Mouse (Mus musculus): ENCODE measurements at regions not wholly inside any gene's neighbourhood (a gene's known extent, or its start where the extent isn't known, plus 50 kb on each side); places are given as distances from the start of the nearest gene placed in this dataset.

DNA sequence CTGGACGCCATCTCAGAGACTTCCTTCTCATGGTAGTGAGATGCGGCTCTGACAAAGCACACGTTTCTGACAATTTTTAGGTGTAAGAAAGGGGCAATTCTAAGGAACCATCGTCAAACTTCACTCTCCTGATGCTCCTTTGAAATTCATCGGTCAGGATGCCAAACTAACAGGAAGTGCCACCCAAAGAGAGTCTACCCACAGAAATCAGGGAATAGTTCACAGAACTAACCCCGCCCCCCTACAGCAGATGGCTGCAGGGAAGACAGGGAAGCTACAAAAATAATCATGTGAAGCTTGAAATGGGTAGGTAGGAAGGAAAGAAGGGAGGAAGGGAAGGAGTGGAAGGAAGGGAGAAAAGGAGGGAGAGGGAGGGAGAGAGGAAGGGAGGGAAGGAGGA is 240.1 kb upstream of the Eif4g2 start:
- Histone ChIP-seq H3K27ac (ENCODE audit: poor library complexity, severe bottlenecking) (no peak overlapping the region), H3K4me1 (replicated peaks) (no peaks in the 10 kb centered on the region), H3K9me3 (replicated peaks) (peaks cover 5% of the 10 kb centered on the region; the same call in 1 of the 2 replicates), H3K4me2 (no peak overlapping the region), H3K4me3 (no peak overlapping the region), H3K9ac (no peak overlapping the region), H3K36me3 (no peaks in the 10 kb centered on the region), H3K27me3 (replicated peaks) (no peaks in the 10 kb centered on the region)
- ATAC-seq (ENCODE audit: insufficient number of reproducible peaks, low FRiP score): no peak
- 81% methylated on average over 6 of the region's 6 CpGs for WGBS

DNA sequence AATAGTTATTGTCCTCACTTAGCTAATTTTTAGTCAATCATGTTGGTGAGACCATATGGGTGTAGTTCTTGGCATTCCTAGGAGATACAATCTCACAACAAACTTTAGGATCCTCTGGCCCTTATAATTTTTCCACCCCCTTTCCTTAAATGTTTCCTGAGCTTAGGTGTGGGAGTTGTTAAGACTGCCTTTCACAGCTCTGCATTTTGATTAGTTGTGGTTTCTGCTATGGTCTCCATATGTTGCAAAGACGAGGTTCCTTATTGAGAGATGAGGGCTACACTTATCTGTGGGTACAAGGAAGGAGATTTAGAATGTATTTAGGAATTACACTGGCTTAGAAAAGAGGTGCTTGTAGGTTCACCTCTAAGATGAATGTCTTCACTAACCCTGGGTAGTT is 237.1 kb upstream of the Eif4g2 start:
- 65% methylated on average over 1 of the region's 1 CpGs for WGBS
- H3K36me3 ChIP-seq: no peaks in the 10 kb centered on the region
- no peak overlapping the region for H3K27ac ChIP-seq (ENCODE audit: poor library complexity, severe bottlenecking)
- H3K9ac ChIP-seq: no peak overlapping the region
- H3K9me3 ChIP-seq (replicated peaks): no peaks in the 10 kb centered on the region
- H3K4me1 ChIP-seq (replicated peaks): no peaks in the 10 kb centered on the region
- H3K4me3 ChIP-seq: no peak overlapping the region
- no peak overlapping the region for H3K4me2 ChIP-seq
- no peaks in the 10 kb centered on the region for H3K27me3 ChIP-seq (replicated peaks)
- no peak for ATAC-seq (ENCODE audit: insufficient number of reproducible peaks, low FRiP score)

DNA sequence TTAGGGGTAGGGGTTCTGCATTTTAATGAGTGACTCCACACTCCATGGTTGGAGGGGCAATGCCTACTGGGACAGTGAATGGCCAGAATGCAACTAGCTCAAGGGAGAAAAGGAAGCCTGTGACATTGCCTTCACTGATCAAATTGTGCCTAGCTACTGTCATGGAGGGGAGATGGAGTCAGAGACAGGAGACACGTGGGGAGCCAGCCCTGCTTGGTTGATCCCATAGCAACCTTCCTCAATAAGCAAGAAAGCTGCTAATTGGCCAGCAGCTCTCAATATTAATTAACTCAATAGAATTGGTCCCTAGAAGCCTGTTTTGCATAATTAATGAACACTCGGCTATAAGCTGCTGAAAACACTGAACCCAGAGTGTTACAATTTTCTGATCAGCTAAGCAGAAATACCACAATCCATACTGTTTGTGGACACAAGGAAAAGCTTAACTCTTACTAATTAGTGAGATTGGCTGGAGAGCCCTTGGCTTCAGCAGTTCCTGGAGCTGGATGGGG is 233.7 kb upstream of the Eif4g2 start:
- ATAC-seq (ENCODE audit: insufficient number of reproducible peaks, low FRiP score): no peak
- no peak overlapping the region for H3K4me3 ChIP-seq
- no peak overlapping the region for H3K27ac ChIP-seq (ENCODE audit: poor library complexity, severe bottlenecking)
- H3K9me3 ChIP-seq (replicated peaks): peaks cover 5% of the 10 kb centered on the region
- WGBS: 75% methylated on average over 2 of the region's 2 CpGs
- H3K4me2 ChIP-seq: no peak overlapping the region
- no peaks in the 10 kb centered on the region; the same call in 1 of the 2 replicates for H3K27me3 ChIP-seq (replicated peaks)
- H3K36me3 ChIP-seq: no peaks in the 10 kb centered on the region
- H3K4me1 ChIP-seq (replicated peaks): no peaks in the 10 kb centered on the region
- no peak overlapping the region for H3K9ac ChIP-seq

DNA sequence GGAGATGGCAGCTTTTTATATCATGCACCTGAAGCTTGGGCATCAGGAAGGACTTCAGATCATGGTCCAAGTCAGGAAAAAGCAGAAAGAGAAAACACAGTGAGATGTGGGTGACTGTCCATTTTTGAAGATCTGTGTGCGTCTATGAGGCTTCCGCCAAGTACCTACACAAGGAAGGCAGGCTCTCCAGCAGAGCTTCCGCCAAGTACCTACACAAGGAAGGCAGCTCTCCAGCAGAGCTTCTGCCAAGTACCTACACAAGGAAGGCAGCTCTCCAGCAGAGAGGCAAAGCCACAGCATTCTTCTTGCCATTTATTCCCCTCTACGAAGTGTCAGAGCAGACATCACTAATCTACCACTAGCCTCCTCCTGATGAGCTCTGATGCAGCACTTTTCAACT is 231.1 kb upstream of the Eif4g2 start:
- H3K27ac ChIP-seq (ENCODE audit: poor library complexity, severe bottlenecking): no peak overlapping the region
- ATAC-seq (ENCODE audit: insufficient number of reproducible peaks, low FRiP score): no peak
- H3K4me2 ChIP-seq: no peak overlapping the region
- no peak overlapping the region for H3K4me3 ChIP-seq
- H3K36me3 ChIP-seq: no peaks in the 10 kb centered on the region
- WGBS: 81% methylated on average over 4 of the region's 4 CpGs
- no peaks in the 10 kb centered on the region for H3K4me1 ChIP-seq (replicated peaks)
- H3K27me3 ChIP-seq (replicated peaks): no peaks in the 10 kb centered on the region; the same call in 1 of the 2 replicates
- H3K9me3 ChIP-seq (replicated peaks): peaks cover 9% of the 10 kb centered on the region
- no peak overlapping the region for H3K9ac ChIP-seq

DNA sequence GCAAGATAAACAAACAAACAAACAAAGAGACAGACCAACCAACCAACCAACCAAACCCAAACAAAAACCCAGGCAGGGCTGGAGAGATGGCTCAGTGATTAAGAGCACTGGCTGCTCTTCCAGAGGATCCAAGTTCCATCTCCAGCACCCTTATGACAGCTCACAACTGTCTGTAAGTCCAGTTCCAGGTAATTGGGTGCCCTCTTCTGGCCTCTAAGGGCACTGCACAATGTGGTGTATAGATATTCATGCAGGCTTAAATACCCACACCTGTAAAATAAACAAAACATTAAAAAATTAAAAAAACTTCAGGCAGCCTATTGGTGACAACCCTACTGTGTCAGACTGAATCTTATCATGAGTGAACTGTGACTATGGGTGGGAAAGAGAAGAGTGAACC is 222.4 kb upstream of the Eif4g2 start:
- Histone ChIP-seq H3K9ac (no peak overlapping the region), H3K27me3 (replicated peaks) (no peaks in the 10 kb centered on the region), H3K4me3 (no peak overlapping the region), H3K9me3 (replicated peaks) (no peaks in the 10 kb centered on the region), H3K4me2 (no peak overlapping the region), H3K36me3 (no peaks in the 10 kb centered on the region), H3K4me1 (replicated peaks) (no peaks in the 10 kb centered on the region), H3K27ac (ENCODE audit: poor library complexity, severe bottlenecking) (no peak overlapping the region)
- no peak for ATAC-seq (ENCODE audit: insufficient number of reproducible peaks, low FRiP score)

DNA sequence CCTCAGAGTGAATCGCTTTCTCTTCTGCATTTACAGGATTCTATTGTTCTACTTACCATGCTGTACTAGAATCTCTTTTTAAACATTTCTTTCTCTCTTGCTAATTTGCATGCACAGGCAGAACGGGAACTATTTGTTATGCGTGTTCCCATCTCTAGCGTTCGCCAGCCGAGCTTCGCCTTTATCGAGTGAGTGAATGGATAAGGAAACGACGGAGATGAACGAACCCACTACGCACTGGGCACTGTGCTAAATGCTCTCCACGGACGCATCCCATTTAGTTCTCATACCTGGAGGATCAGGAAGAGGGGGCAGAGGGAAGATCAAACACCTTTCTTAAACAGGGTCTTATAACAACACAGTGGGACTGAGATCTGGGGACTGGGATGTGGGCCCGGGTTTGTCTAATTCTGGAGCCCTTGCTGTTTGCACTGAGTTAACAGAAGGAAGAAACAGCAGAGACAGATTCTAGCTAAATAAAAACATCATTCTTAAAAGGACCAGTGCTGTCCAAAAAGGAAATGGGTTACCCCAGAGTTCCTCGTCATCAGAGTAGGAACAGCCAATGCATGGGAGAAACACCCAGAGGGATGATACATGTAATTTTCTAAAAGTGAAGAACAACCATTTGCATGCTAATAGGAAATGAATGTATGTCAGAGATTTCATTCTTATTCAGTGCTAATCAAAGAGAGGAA is 219.1 kb upstream of the Eif4g2 start:
- Histone ChIP-seq H3K27ac (ENCODE audit: poor library complexity, severe bottlenecking) (no peak overlapping the region), H3K27me3 (replicated peaks) (no peaks in the 10 kb centered on the region), H3K4me1 (replicated peaks) (no peaks in the 10 kb centered on the region), H3K4me2 (no peak overlapping the region), H3K9me3 (replicated peaks) (no peaks in the 10 kb centered on the region), H3K36me3 (no peaks in the 10 kb centered on the region), H3K4me3 (no peak overlapping the region), H3K9ac (no peak overlapping the region)
- ATAC-seq (ENCODE audit: insufficient number of reproducible peaks, low FRiP score): no peak
- 84% methylated on average over 16 of the region's 16 CpGs for WGBS

DNA sequence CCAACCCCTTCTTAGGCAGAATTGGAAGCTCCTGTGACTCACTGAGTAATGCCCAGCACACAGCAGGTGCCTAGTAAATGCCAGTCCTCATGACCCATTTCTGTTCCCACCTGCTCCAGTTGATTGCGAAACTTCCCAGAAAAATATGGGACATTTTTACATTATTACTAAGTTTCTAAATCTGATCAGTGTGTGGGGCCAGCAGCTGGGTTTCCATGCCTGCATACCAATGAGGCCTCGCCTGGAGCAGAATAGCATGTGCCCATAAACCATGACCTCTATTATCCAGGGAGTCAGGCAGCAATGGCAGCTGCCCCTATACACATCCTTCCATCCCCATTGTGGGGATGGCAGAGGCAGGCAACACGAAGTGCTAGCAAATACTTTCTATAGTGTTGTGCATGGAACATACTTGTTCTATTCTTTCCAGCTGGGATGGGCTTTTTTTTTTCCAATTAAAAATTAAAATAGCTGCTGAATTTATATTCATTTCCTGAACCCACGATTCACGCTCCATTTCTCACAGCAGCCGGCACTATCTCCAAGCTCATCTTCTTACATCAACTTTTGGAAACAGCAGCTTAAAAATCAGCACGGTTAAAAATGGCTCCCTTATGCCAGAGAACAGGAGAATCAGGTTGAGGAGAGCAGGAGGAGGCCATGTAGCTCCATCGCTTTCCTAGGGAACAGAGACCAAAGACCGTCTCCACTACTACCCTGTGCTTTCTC is 214.5 kb upstream of the Eif4g2 start:
- Histone ChIP-seq H3K4me3 (no peak overlapping the region), H3K4me2 (no peak overlapping the region), H3K9ac (no peak overlapping the region), H3K36me3 (no peaks in the 10 kb centered on the region), H3K27me3 (replicated peaks) (no peaks in the 10 kb centered on the region), H3K9me3 (replicated peaks) (no peaks in the 10 kb centered on the region), H3K27ac (ENCODE audit: poor library complexity, severe bottlenecking) (no peak overlapping the region), H3K4me1 (replicated peaks) (no peaks in the 10 kb centered on the region)
- WGBS: 78% methylated on average over 9 of the region's 9 CpGs
- no peak for ATAC-seq (ENCODE audit: insufficient number of reproducible peaks, low FRiP score)

- Histone ChIP-seq H3K4me3 (no peak overlapping the region), H3K27ac (ENCODE audit: poor library complexity, severe bottlenecking) (no peak overlapping the region), H3K36me3 (no peaks in the 10 kb centered on the region), H3K4me1 (replicated peaks) (no peaks in the 10 kb centered on the region), H3K9me3 (replicated peaks) (no peaks in the 10 kb centered on the region), H3K4me2 (no peak overlapping the region), H3K9ac (no peak overlapping the region), H3K27me3 (replicated peaks) (no peaks in the 10 kb centered on the region)
- 66% methylated on average over 13 of the region's 13 CpGs for WGBS
- no peak for ATAC-seq (ENCODE audit: insufficient number of reproducible peaks, low FRiP score)
Measured at GRCm38 (mm10) chr7:111283411-111283955, 200.7 kb upstream of the Eif4g2 start.

- H3K27me3 ChIP-seq (replicated peaks): no peaks in the 10 kb centered on the region
- no peak overlapping the region for H3K9ac ChIP-seq
- no peaks in the 10 kb centered on the region for H3K9me3 ChIP-seq (replicated peaks)
- H3K36me3 ChIP-seq: no peaks in the 10 kb centered on the region
- ATAC-seq (ENCODE audit: insufficient number of reproducible peaks, low FRiP score): no peak
- 71% methylated on average over 8 of the region's 8 CpGs for WGBS
- no peak overlapping the region for H3K27ac ChIP-seq (ENCODE audit: poor library complexity, severe bottlenecking)
- no peaks in the 10 kb centered on the region for H3K4me1 ChIP-seq (replicated peaks)
- H3K4me2 ChIP-seq: no peak overlapping the region
- H3K4me3 ChIP-seq: no peak overlapping the region
Measured at GRCm38 (mm10) chr7:111282314-111282713, 199.5 kb upstream of the Eif4g2 start.

GRCm38 (mm10) chr7:111277703-111278102 is 194.9 kb upstream of the Eif4g2 start:
- Histone ChIP-seq H3K4me2 (no peak overlapping the region), H3K4me3 (no peak overlapping the region), H3K9ac (no peak overlapping the region), H3K4me1 (replicated peaks) (no peaks in the 10 kb centered on the region), H3K9me3 (replicated peaks) (no peaks in the 10 kb centered on the region), H3K27ac (ENCODE audit: poor library complexity, severe bottlenecking) (no peak overlapping the region), H3K27me3 (replicated peaks) (no peaks in the 10 kb centered on the region), H3K36me3 (no peaks in the 10 kb centered on the region)
- 74% methylated on average over 3 of the region's 3 CpGs for WGBS
- ATAC-seq (ENCODE audit: insufficient number of reproducible peaks, low FRiP score): no peak

- Histone ChIP-seq H3K4me3 (no peak overlapping the region), H3K4me2 (no peak overlapping the region), H3K36me3 (no peaks in the 10 kb centered on the region), H3K9me3 (replicated peaks) (no peaks in the 10 kb centered on the region), H3K27me3 (replicated peaks) (no peaks in the 10 kb centered on the region; the same call in 1 of the 2 replicates), H3K4me1 (replicated peaks) (no peaks in the 10 kb centered on the region), H3K9ac (no peak overlapping the region), H3K27ac (ENCODE audit: poor library complexity, severe bottlenecking) (no peak overlapping the region)
- ATAC-seq (ENCODE audit: insufficient number of reproducible peaks, low FRiP score): no peak
- 91% methylated on average over 5 of the region's 5 CpGs for WGBS
Measured at GRCm38 (mm10) chr7:111273839-111274238, 191.0 kb upstream of the Eif4g2 start.
